Mouse (Mus musculus) small intestine, adult 2 months (tissue): ENCODE results near the gene Spon2.

ENCODE experiments used
- CTCF ChIP-seq: fragments of 200-500 bp; IDR thresholded peaks from 2 replicates; pipeline ENCODE4 v1.5.1; 2012; ENCODE audit warnings: low read depth, mild to moderate bottlenecking, control low read depth, inconsistent platforms, low read length, moderate library complexity, mixed read lengths; ENCODE audit not compliant: insufficient replicate concordance, insufficient read length; ENCODE audit errors: extremely low read depth
- POLR2A ChIP-seq: fragments of 200-500 bp; IDR thresholded peaks from 2 replicates; pipeline ENCODE4 v1.6.1; 2012; ENCODE audit warnings: low read depth, mild to moderate bottlenecking, control low read depth, inconsistent platforms, low read length, moderate library complexity

DNA sequence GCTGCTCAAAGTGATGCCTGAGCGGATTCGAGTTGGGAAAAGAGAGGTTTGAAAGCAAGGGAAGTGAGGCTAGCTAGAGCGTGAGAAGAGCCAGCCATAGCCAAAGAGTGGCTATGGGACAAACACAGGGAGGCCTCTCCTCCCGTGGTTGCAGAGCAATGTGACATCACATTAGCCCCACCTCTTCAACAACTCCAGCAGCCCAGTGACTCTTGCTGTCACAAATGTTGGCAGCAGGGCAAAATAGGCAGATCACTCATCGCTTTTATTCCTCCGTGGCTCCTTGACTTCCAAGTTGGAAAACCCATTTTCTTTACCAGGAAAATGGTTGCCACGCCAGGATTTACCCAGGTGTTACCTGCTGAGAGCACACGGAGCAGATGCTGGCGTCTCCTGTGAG lies 11.1 kb downstream of the Spon2 start:
- TF ChIP-seq CTCF (no peak), POLR2A (no peak)
